Mouse (Mus musculus) neural tube, embryonic 13.5 days (tissue): ENCODE measurements around the gene Cit. TPM values are rescaled to one million over a fixed set of nuclear protein-coding genes. Genes with fewer than 3 reads are reported as not detected.
"Not testable (repeated sequence)": the region's sequence is repeated elsewhere in the genome, so short reads cannot be mapped to it uniquely, and the experiment has no call there.

Experiments
- ATAC-seq: fragments of 200-750 bp; cut with Nextera tagmentation; 2 replicates; pipeline ENCODE4 v1.8.0; 2017; ENCODE audit warnings: low read depth, mild to moderate bottlenecking, moderate TSS enrichment, moderate library complexity
- H3K27ac ChIP-seq: fragments of 300-500 bp; sonication (generic); replicated peaks from 2 replicates; pipeline ENCODE4 v1.5.1; 2015; ENCODE audit warnings: moderate library complexity, mild to moderate bottlenecking, inconsistent platforms
- H3K27me3 ChIP-seq: fragments of 300-500 bp; sonication (generic); 2 replicates; pipeline ENCODE4 v1.6.1; 2015; ENCODE audit warnings: mild to moderate bottlenecking, inconsistent platforms
- H3K36me3 ChIP-seq: fragments of 300-500 bp; sonication (generic); 2 replicates; pipeline ENCODE4 v1.6.1; 2015; ENCODE audit warnings: mild to moderate bottlenecking, inconsistent platforms
- H3K4me1 ChIP-seq: fragments of 300-500 bp; sonication (generic); replicated peaks from 2 replicates; pipeline ENCODE4 v1.6.1; 2015; ENCODE audit warnings: inconsistent platforms
- H3K4me2 ChIP-seq: fragments of 300-500 bp; sonication (generic); 2 replicates; pipeline ENCODE4 v1.6.1; 2015; ENCODE audit warnings: inconsistent platforms, mild to moderate bottlenecking, moderate library complexity
- H3K4me3 ChIP-seq: fragments of 300-500 bp; sonication (generic); 2 replicates; pipeline ENCODE4 v1.5.1; 2015; ENCODE audit warnings: mild to moderate bottlenecking, inconsistent platforms
- H3K9ac ChIP-seq: fragments of 300-500 bp; sonication (generic); 2 replicates; pipeline ENCODE4 v1.6.1; 2015; ENCODE audit warnings: moderate library complexity, mild to moderate bottlenecking, inconsistent platforms
- H3K9me3 ChIP-seq: fragments of 300-500 bp; sonication (generic); 2 replicates; pipeline ENCODE4 v1.6.1; 2016; ENCODE audit warnings: inconsistent platforms
- WGBS: fragments of 180-500 bp; shearing (Covaris S2); methylation state at CpG from one replicate; pipeline ENCODE4 v1.1.7; 2015; 5-methylcytosine and 5-hydroxymethylcytosine counted together
- polyA plus RNA-seq: library from polyadenylated mRNA; unstranded; fragments of >200 nt; fragmentation: Nextera tagmentation; extraction: Ambion mirVana; gene quantifications from 2 replicates; pipeline ENCODE4 v1.2.1, GENCODE M21; 2015

The Cit gene
- 16.6 and 18.6 TPM in 2 replicates for polyA plus RNA-seq

GRCm38 (mm10) chr5:115844766-115845634 is at the start of gene Cit:
TSS of gene Cit (plus strand) at chr5:115845278.
- under 1% methylated on average over 42 of the region's 42 CpGs for WGBS
- H3K4me1 ChIP-seq = peaks cover 32% of the 10 kb centered on the region
- H3K4me2 ChIP-seq = peak within 1 kb of the TSS; percentile 85

GRCm38 (mm10) chr5:115799016-115799894 is 45.8 kb upstream of the Cit start:
- Histone ChIP-seq H3K27ac (no peak overlapping the region), H3K4me1 (peaks cover 3% of the 10 kb centered on the region; the same call in 1 of the 2 replicates), H3K27me3 (no peaks in the 10 kb centered on the region), H3K9me3 (no peaks in the 10 kb centered on the region), H3K4me3 (no peak overlapping the region), H3K4me2 (no peak overlapping the region), H3K36me3 (no peaks in the 10 kb centered on the region), H3K9ac (no peak overlapping the region)
- ATAC-seq = no peak
- 74% methylated on average over 15 of the region's 15 CpGs for WGBS

More at GRCm38 (mm10) chr5:115844766-115845634, at the start of gene Cit:
- Histone ChIP-seq H3K9ac (peak within 1 kb of the TSS; percentile 63), H3K27me3 (no peaks in the 10 kb centered on the region), H3K27ac (no peak within 1 kb of the TSS), H3K36me3 (no peaks in the 10 kb centered on the region), H3K4me3 (peak within 1 kb of the TSS; percentile 50), H3K9me3 (no peaks in the 10 kb centered on the region)
- peak; percentile 99 for ATAC-seq

- Histone ChIP-seq H3K4me3 (no peak overlapping the region), H3K9ac (no peak overlapping the region), H3K9me3 (no peaks in the 10 kb centered on the region), H3K4me1 (peaks cover 3% of the 10 kb centered on the region; the same call in 1 of the 2 replicates), H3K4me2 (no peak overlapping the region), H3K27me3 (no peaks in the 10 kb centered on the region), H3K36me3 (no peaks in the 10 kb centered on the region), H3K27ac (no peak overlapping the region)
- 47% methylated on average over 4 of the region's 4 CpGs for WGBS
- no peak for ATAC-seq
Observed at GRCm38 (mm10) chr5:115799895-115800232, 45.2 kb upstream of the Cit start.

GRCm38 (mm10) chr5:115812262-115812661 is 32.8 kb upstream of the Cit start:
- no peak overlapping the region for H3K4me3 ChIP-seq
- H3K27ac ChIP-seq = no peak overlapping the region
- no peak overlapping the region for H3K4me2 ChIP-seq
- no peaks in the 10 kb centered on the region for H3K27me3 ChIP-seq
- H3K4me1 ChIP-seq = no peaks in the 10 kb centered on the region
- ATAC-seq = no peak
- no peaks in the 10 kb centered on the region for H3K36me3 ChIP-seq
- 87% methylated on average over 3 of the region's 3 CpGs for WGBS
- H3K9ac ChIP-seq = no peak overlapping the region
- 0 out of 2 replicates have a peak, but pooled peaks cover 3% of the 10 kb centered on the region for H3K9me3 ChIP-seq

GRCm38 (mm10) chr5:115817022-115817421 is 28.1 kb upstream of the Cit start:
- no peak for ATAC-seq
- no peak overlapping the region for H3K4me3 ChIP-seq
- no peaks in the 10 kb centered on the region for H3K4me1 ChIP-seq
- H3K4me2 ChIP-seq = no peak overlapping the region
- H3K27me3 ChIP-seq = no peaks in the 10 kb centered on the region
- WGBS = 78% methylated on average over 6 of the region's 6 CpGs
- H3K36me3 ChIP-seq = no peaks in the 10 kb centered on the region
- no peak overlapping the region for H3K9ac ChIP-seq
- H3K27ac ChIP-seq = no peak overlapping the region
- H3K9me3 ChIP-seq = no peaks in the 10 kb centered on the region

GRCm38 (mm10) chr5:115817655-115818054 is 27.4 kb upstream of the Cit start:
- H3K4me3 ChIP-seq, H3K27me3 ChIP-seq, H3K27ac ChIP-seq, H3K4me1 ChIP-seq, H3K4me2 ChIP-seq, ATAC-seq, H3K9ac ChIP-seq, H3K9me3 ChIP-seq, H3K36me3 ChIP-seq: not testable (repeated sequence)
- WGBS = 89% methylated on average over 1 of the region's 1 CpGs

GRCm38 (mm10) chr5:115819966-115820365 is 25.1 kb upstream of the Cit start:
- Histone ChIP-seq H3K36me3 (no peaks in the 10 kb centered on the region), H3K9ac (no peak overlapping the region), H3K4me3 (no peak overlapping the region), H3K27me3 (no peaks in the 10 kb centered on the region), H3K4me1 (no peaks in the 10 kb centered on the region), H3K9me3 (no peaks in the 10 kb centered on the region), H3K27ac (no peak overlapping the region), H3K4me2 (no peak overlapping the region)
- 78% methylated on average over 9 of the region's 9 CpGs for WGBS
- no peak for ATAC-seq

GRCm38 (mm10) chr5:115821200-115821599 is 23.9 kb upstream of the Cit start:
- Histone ChIP-seq H3K9ac (no peak overlapping the region), H3K27ac (no peak overlapping the region), H3K27me3 (no peaks in the 10 kb centered on the region), H3K4me2 (no peak overlapping the region), H3K4me1 (no peaks in the 10 kb centered on the region), H3K4me3 (no peak overlapping the region), H3K36me3 (no peaks in the 10 kb centered on the region), H3K9me3 (no peaks in the 10 kb centered on the region)
- no peak for ATAC-seq
- 89% methylated on average over 12 of the region's 12 CpGs for WGBS

- Histone ChIP-seq H3K9me3 (no peaks in the 10 kb centered on the region), H3K4me1 (no peaks in the 10 kb centered on the region)
- WGBS = 92% methylated on average over 7 of the region's 7 CpGs
Observed at GRCm38 (mm10) chr5:115821910-115822309, 23.2 kb upstream of the Cit start.

GRCm38 (mm10) chr5:115832754-115833153 is 12.3 kb upstream of the Cit start:
- no peak overlapping the region for H3K9ac ChIP-seq
- H3K9me3 ChIP-seq = no peaks in the 10 kb centered on the region
- no peak overlapping the region for H3K4me3 ChIP-seq
- WGBS = 93% methylated on average over 2 of the region's 2 CpGs
- ATAC-seq = no peak
- no peaks in the 10 kb centered on the region for H3K27me3 ChIP-seq
- no peak overlapping the region for H3K27ac ChIP-seq
- no peaks in the 10 kb centered on the region for H3K36me3 ChIP-seq
- no peak overlapping the region for H3K4me2 ChIP-seq
- no peaks in the 10 kb centered on the region for H3K4me1 ChIP-seq

More at GRCm38 (mm10) chr5:115821910-115822309, 23.2 kb upstream of the Cit start:
- no peak for ATAC-seq
- H3K27me3 ChIP-seq = no peaks in the 10 kb centered on the region
- H3K36me3 ChIP-seq = no peaks in the 10 kb centered on the region
- no peak overlapping the region for H3K27ac ChIP-seq
- H3K4me3 ChIP-seq = no peak overlapping the region
- H3K4me2 ChIP-seq = no peak overlapping the region
- no peak overlapping the region for H3K9ac ChIP-seq

- not testable (repeated sequence) for H3K27me3 ChIP-seq, H3K4me1 ChIP-seq, H3K9me3 ChIP-seq, H3K36me3 ChIP-seq, H3K4me2 ChIP-seq, H3K4me3 ChIP-seq, H3K9ac ChIP-seq, ATAC-seq, H3K27ac ChIP-seq
Observed at GRCm38 (mm10) chr5:115833806-115834205, 11.3 kb upstream of the Cit start.

GRCm38 (mm10) chr5:115835291-115835690 is 9.8 kb upstream of the Cit start:
- Histone ChIP-seq H3K9me3 (no peaks in the 10 kb centered on the region), H3K36me3 (no peaks in the 10 kb centered on the region), H3K4me2 (no peak overlapping the region), H3K27ac (no peak overlapping the region), H3K4me3 (no peak overlapping the region), H3K27me3 (no peaks in the 10 kb centered on the region), H3K4me1 (no peaks in the 10 kb centered on the region), H3K9ac (no peak overlapping the region)
- no peak for ATAC-seq
- WGBS = 62% methylated on average over 7 of the region's 7 CpGs
